Mouse (Mus musculus): ENCODE results near the gene Cyp20a1. TPM values are rescaled to one million over a fixed set of nuclear protein-coding genes. Genes with fewer than 3 reads are reported as not detected.

Cyp20a1 gene
- total and polyA plus RNA-seq, 2 experiments from 2014 or later, result 14.4 to 19.9 TPM

- H3K36me3 ChIP-seq (ENCODE audit: insufficient read depth, low read length), result no peaks in the 10 kb centered on the region
- ATAC-seq, result peak; percentile 82
- WGBS, result 3% methylated on average over 50 of the region's 54 CpGs
- peak overlapping the region; percentile 72 for H3K4me2 ChIP-seq (ENCODE audit: low read depth, low read length)
- peak overlapping the region; percentile 94 for H3K4me3 ChIP-seq (ENCODE audit: low read length)
- no peaks in the 10 kb centered on the region; the same call in 1 of the 2 replicates for H3K4me1 ChIP-seq (ENCODE audit: insufficient read depth, low read length)
- peak overlapping the region; percentile 92 for H3K9ac ChIP-seq (replicated peaks; ENCODE audit: low read length)
- no peaks in the 10 kb centered on the region for H3K9me3 ChIP-seq (ENCODE audit: low read length)
- TF ChIP-seq CTCF (IDR thresholded peaks at IDR 0.05; ENCODE audit: low read depth), result no peak
- H3K27ac ChIP-seq, result peak overlapping the region; percentile 98
- peak; percentile 55 for DNase-seq (ENCODE audit: low spot score)
- H3K27me3 ChIP-seq (ENCODE audit: insufficient read depth, low read length), result no peaks in the 10 kb centered on the region
These were observed 67.0 kb downstream of the Cyp20a1 start for GRCm38 (mm10) chr1:60409928-60410817.

- ATAC-seq, result no peak
- H3K27ac ChIP-seq, result no peak overlapping the region
- H3K9me3 ChIP-seq (ENCODE audit: low read length), result no peaks in the 10 kb centered on the region
- no peak for TF ChIP-seq CTCF (IDR thresholded peaks at IDR 0.05; ENCODE audit: low read depth)
- no peak overlapping the region for H3K4me2 ChIP-seq (ENCODE audit: low read depth, low read length)
- DNase-seq (ENCODE audit: low spot score), result no peak
- no peaks in the 10 kb centered on the region; the same call in 1 of the 2 replicates for H3K4me1 ChIP-seq (ENCODE audit: insufficient read depth, low read length)
- no peaks in the 10 kb centered on the region for H3K36me3 ChIP-seq (ENCODE audit: insufficient read depth, low read length)
- no peak overlapping the region for H3K9ac ChIP-seq (replicated peaks; ENCODE audit: low read length)
- H3K27me3 ChIP-seq (ENCODE audit: insufficient read depth, low read length), result no peaks in the 10 kb centered on the region
- H3K4me3 ChIP-seq (ENCODE audit: low read length), result no peak overlapping the region
- 58% methylated on average over 3 of the region's 3 CpGs for WGBS
These were observed 73.6 kb downstream of the Cyp20a1 start for GRCm38 (mm10) chr1:60416724-60417123.

GRCm38 (mm10) chr1:60423882-60424281, 80.8 kb downstream of the Cyp20a1 start:
- no peak for ATAC-seq

GRCm38 (mm10) chr1:60428341-60428740, 85.2 kb downstream of the Cyp20a1 start:
- WGBS, result 81% methylated on average over 2 of the region's 2 CpGs
- Histone ChIP-seq H3K4me3 (ENCODE audit: low read length) (no peak overlapping the region), H3K27me3 (ENCODE audit: insufficient read depth, low read length) (no peaks in the 10 kb centered on the region), H3K36me3 (ENCODE audit: insufficient read depth, low read length) (no peaks in the 10 kb centered on the region), H3K4me2 (ENCODE audit: low read depth, low read length) (no peak overlapping the region), H3K9ac (replicated peaks; ENCODE audit: low read length) (no peak overlapping the region), H3K9me3 (ENCODE audit: low read length) (no peaks in the 10 kb centered on the region), H3K27ac (no peak overlapping the region), H3K4me1 (ENCODE audit: insufficient read depth, low read length) (no peaks in the 10 kb centered on the region)
- no peak for DNase-seq (ENCODE audit: low spot score)
- no peak for TF ChIP-seq CTCF (IDR thresholded peaks at IDR 0.05; ENCODE audit: low read depth)
- no peak for ATAC-seq

More at GRCm38 (mm10) chr1:60423882-60424281, 80.8 kb downstream of the Cyp20a1 start:
- Histone ChIP-seq H3K36me3 (ENCODE audit: insufficient read depth, low read length) (no peaks in the 10 kb centered on the region), H3K9ac (replicated peaks; ENCODE audit: low read length) (no peak overlapping the region), H3K27me3 (ENCODE audit: insufficient read depth, low read length) (no peaks in the 10 kb centered on the region), H3K9me3 (ENCODE audit: low read length) (no peaks in the 10 kb centered on the region), H3K4me1 (ENCODE audit: insufficient read depth, low read length) (no peaks in the 10 kb centered on the region), H3K4me2 (ENCODE audit: low read depth, low read length) (no peak overlapping the region), H3K27ac (no peak overlapping the region), H3K4me3 (ENCODE audit: low read length) (no peak overlapping the region)
- peak; percentile 29 for DNase-seq (ENCODE audit: low spot score)
- 87% methylated on average over 1 of the region's 1 CpGs for WGBS
- peak; percentile 43 for TF ChIP-seq CTCF (IDR thresholded peaks at IDR 0.05; ENCODE audit: low read depth)

GRCm38 (mm10) chr1:60428932-60429331, 85.8 kb downstream of the Cyp20a1 start:
- peak; percentile 75 for TF ChIP-seq CTCF (IDR thresholded peaks at IDR 0.05; ENCODE audit: low read depth)
- DNase-seq (ENCODE audit: low spot score) (peak; percentile 48), ATAC-seq (no peak)
- no peaks in the 10 kb centered on the region for H3K36me3 ChIP-seq (ENCODE audit: insufficient read depth, low read length)
- no peak overlapping the region for H3K4me3 ChIP-seq (ENCODE audit: low read length)
- H3K4me2 ChIP-seq (ENCODE audit: low read depth, low read length), result no peak overlapping the region
- H3K9ac ChIP-seq (replicated peaks; ENCODE audit: low read length), result no peak overlapping the region
- H3K27ac ChIP-seq, result no peak overlapping the region
- H3K4me1 ChIP-seq (ENCODE audit: insufficient read depth, low read length), result no peaks in the 10 kb centered on the region
- no peaks in the 10 kb centered on the region for H3K9me3 ChIP-seq (ENCODE audit: low read length)
- 71% methylated on average over 2 of the region's 2 CpGs for WGBS
- no peaks in the 10 kb centered on the region for H3K27me3 ChIP-seq (ENCODE audit: insufficient read depth, low read length)

GRCm38 (mm10) chr1:60431531-60431930, 88.4 kb downstream of the Cyp20a1 start:
- no peak for ATAC-seq
- no peak overlapping the region for H3K4me3 ChIP-seq (ENCODE audit: low read length)
- H3K27me3 ChIP-seq (ENCODE audit: insufficient read depth, low read length), result no peaks in the 10 kb centered on the region
- no peak overlapping the region for H3K9ac ChIP-seq (replicated peaks; ENCODE audit: low read length)
- no peaks in the 10 kb centered on the region for H3K36me3 ChIP-seq (ENCODE audit: insufficient read depth, low read length)
- WGBS, result 93% methylated on average over 5 of the region's 5 CpGs
- H3K9me3 ChIP-seq (ENCODE audit: low read length), result no peaks in the 10 kb centered on the region
- no peak for TF ChIP-seq CTCF (IDR thresholded peaks at IDR 0.05; ENCODE audit: low read depth)
- H3K4me2 ChIP-seq (ENCODE audit: low read depth, low read length), result no peak overlapping the region
- no peak overlapping the region for H3K27ac ChIP-seq
- H3K4me1 ChIP-seq (ENCODE audit: insufficient read depth, low read length), result no peaks in the 10 kb centered on the region
- no peak for DNase-seq (ENCODE audit: low spot score)

- Histone ChIP-seq H3K27ac (no peak overlapping the region), H3K4me2 (ENCODE audit: low read depth, low read length) (no peak overlapping the region), H3K4me3 (ENCODE audit: low read length) (no peak overlapping the region), H3K9ac (replicated peaks; ENCODE audit: low read length) (no peak overlapping the region), H3K4me1 (ENCODE audit: insufficient read depth, low read length) (no peaks in the 10 kb centered on the region), H3K9me3 (ENCODE audit: low read length) (no peaks in the 10 kb centered on the region), H3K27me3 (ENCODE audit: insufficient read depth, low read length) (no peaks in the 10 kb centered on the region), H3K36me3 (ENCODE audit: insufficient read depth, low read length) (no peaks in the 10 kb centered on the region)
- TF ChIP-seq CTCF (IDR thresholded peaks at IDR 0.05; ENCODE audit: low read depth), result no peak
- DNase-seq (ENCODE audit: low spot score), result no peak
- 13% methylated on average over 1 of the region's 1 CpGs for WGBS
- no peak for ATAC-seq
These were observed 89.4 kb downstream of the Cyp20a1 start for GRCm38 (mm10) chr1:60432497-60432896.

Other genes starting within 250 kb of the Cyp20a1 start
- gene Carf, start 245.1 kb upstream of the Cyp20a1 start, total RNA-seq (2014; rRNA removed), result 12.3 and 14.1 TPM in 2 replicates
- gene Carf, start 245.1 kb upstream of the Cyp20a1 start, polyA plus RNA-seq (2015; fragmentation: Nextera tagmentation; extraction: Ambion mirVana), result 7.9 and 8.0 TPM in 2 replicates
- gene Wdr12, start 244.7 kb upstream of the Cyp20a1 start, total RNA-seq (2014; rRNA removed), result 11.0 and 15.8 TPM in 2 replicates
- 44.9 and 46.9 TPM in 2 replicates for gene Wdr12, start 244.7 kb upstream of the Cyp20a1 start, polyA plus RNA-seq (2015; fragmentation: Nextera tagmentation; extraction: Ambion mirVana)
- 16.1 and 25.6 TPM in 2 replicates for gene Nbeal1, start 162.7 kb upstream of the Cyp20a1 start, total RNA-seq (2014; rRNA removed)
- gene Nbeal1, start 162.7 kb upstream of the Cyp20a1 start, polyA plus RNA-seq (2015; fragmentation: Nextera tagmentation; extraction: Ambion mirVana), result 4.5 and 5.0 TPM in 2 replicates
- 251 and 254 TPM in 2 replicates for gene Abi2, start 66.3 kb downstream of the Cyp20a1 start, total RNA-seq (2014; rRNA removed)
- 62.0 and 72.9 TPM in 2 replicates for gene Abi2, start 66.3 kb downstream of the Cyp20a1 start, polyA plus RNA-seq (2015; fragmentation: Nextera tagmentation; extraction: Ambion mirVana)
- 30.2 and 31.0 TPM in 2 replicates for gene Raph1, start 223.8 kb downstream of the Cyp20a1 start, total RNA-seq (2014; rRNA removed)
- gene Raph1, start 223.8 kb downstream of the Cyp20a1 start, polyA plus RNA-seq (2015; fragmentation: Nextera tagmentation; extraction: Ambion mirVana), result 18.1 and 18.7 TPM in 2 replicates

Data from hindbrain, postnatal 0 days (tissue).